Mouse (Mus musculus) liver, embryonic 15.5 days (tissue): ENCODE measurements around the gene Fcrl1. TPM values are rescaled to one million over a fixed set of nuclear protein-coding genes. Genes with fewer than 3 reads are reported as not detected.

Experiments
- ATAC-seq: fragments of 200-750 bp; cut with Nextera tagmentation; 2 replicates; pipeline ENCODE4 v1.8.0; 2017; ENCODE audit warnings: moderate number of reproducible peaks, mild to moderate bottlenecking, moderate library complexity; ENCODE audit not compliant: insufficient read depth
- H3K27ac ChIP-seq: fragments of 300-500 bp; sonication (generic); replicated peaks from 2 replicates; pipeline ENCODE4 v1.5.1; 2015; ENCODE audit warnings: mild to moderate bottlenecking, inconsistent platforms
- H3K27me3 ChIP-seq: fragments of 300-500 bp; sonication (generic); 2 replicates; pipeline ENCODE4 v1.6.1; 2015; ENCODE audit warnings: mild to moderate bottlenecking, inconsistent platforms
- H3K36me3 ChIP-seq: fragments of 300-500 bp; sonication (generic); replicated peaks from 2 replicates; pipeline ENCODE4 v1.6.1; 2015; ENCODE audit warnings: moderate library complexity, mild to moderate bottlenecking, inconsistent platforms
- H3K4me1 ChIP-seq: fragments of 300-500 bp; sonication (generic); replicated peaks from 2 replicates; pipeline ENCODE4 v1.6.1; 2015; ENCODE audit warnings: inconsistent platforms
- H3K4me2 ChIP-seq: fragments of 300-500 bp; sonication (generic); 2 replicates; pipeline ENCODE4 v1.6.1; 2015; ENCODE audit warnings: moderate library complexity, mild to moderate bottlenecking, inconsistent platforms
- H3K4me3 ChIP-seq: fragments of 300-500 bp; sonication (generic); replicated peaks from 2 replicates; pipeline ENCODE4 v1.5.1; 2015; ENCODE audit warnings: mild to moderate bottlenecking, inconsistent platforms
- H3K9ac ChIP-seq: fragments of 300-500 bp; sonication (generic); 2 replicates; pipeline ENCODE4 v1.6.1; 2015; ENCODE audit warnings: moderate library complexity, mild to moderate bottlenecking, inconsistent platforms
- H3K9me3 ChIP-seq: fragments of 300-500 bp; sonication (generic); replicated peaks from 2 replicates; pipeline ENCODE4 v1.6.1; 2016; ENCODE audit warnings: inconsistent platforms
- WGBS: fragments of 180-500 bp; shearing (Covaris S2); methylation state at CpG from one replicate; pipeline ENCODE4 v1.1.7; 2015; ENCODE audit warnings: mixed read lengths; ENCODE audit not compliant: insufficient replicate concordance; 5-methylcytosine and 5-hydroxymethylcytosine counted together
- polyA plus RNA-seq: library from polyadenylated mRNA; unstranded; fragments of >200 nt; fragmentation: Nextera tagmentation; extraction: Ambion mirVana; gene quantifications from 2 replicates; pipeline ENCODE4 v1.2.1, GENCODE M21; 2015

Gene Fcrl1
- polyA plus RNA-seq, 1 experiment from 2014 or later, result 0.86 TPM

DNA sequence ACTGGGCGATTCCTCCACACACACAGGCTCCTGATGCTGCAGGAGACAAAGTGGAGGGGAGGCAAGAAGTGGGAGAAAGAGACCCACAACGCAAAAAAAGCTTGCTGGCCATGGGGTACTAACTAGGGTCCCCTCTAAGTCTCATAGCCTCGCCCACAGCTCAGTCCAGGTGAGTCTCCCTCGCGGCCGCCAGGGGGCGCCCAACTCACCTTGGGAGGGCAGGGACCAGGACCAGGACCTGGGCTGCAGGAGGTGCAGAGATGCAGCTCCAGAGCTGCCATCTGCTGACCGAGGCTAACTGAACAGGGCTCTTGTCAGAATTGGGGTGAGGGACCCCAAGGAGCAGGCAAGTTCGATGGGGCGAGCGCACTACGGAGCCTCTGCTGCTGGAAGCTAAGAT lies 35.0 kb downstream of the Fcrl1 start:
- ATAC-seq, result no peak
- Histone ChIP-seq H3K4me2 (no peak overlapping the region), H3K27me3 (no peaks in the 10 kb centered on the region), H3K4me3 (no peak overlapping the region), H3K36me3 (no peaks in the 10 kb centered on the region), H3K9me3 (no peaks in the 10 kb centered on the region), H3K4me1 (no peaks in the 10 kb centered on the region), H3K27ac (no peak overlapping the region), H3K9ac (no peak overlapping the region)
- 17% methylated on average over 12 of the region's 12 CpGs for WGBS

DNA sequence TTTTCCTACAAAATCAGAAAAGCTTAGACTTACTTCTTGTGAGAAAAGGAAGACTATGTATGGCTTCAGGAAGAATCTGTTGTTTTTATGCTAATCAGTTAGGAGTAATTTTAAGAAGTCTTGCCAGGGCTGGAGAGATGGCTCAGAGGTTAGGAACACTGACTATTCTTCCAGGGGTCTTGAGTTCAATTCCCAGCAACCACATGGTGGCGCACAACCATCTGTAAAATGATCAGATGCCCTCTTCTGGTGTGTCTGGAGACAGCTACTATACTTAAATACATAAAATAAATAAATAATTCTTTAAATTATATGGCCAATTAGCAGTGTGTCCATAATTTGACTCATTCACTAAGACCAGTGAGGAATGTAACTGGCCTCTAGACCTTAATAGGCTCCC lies 44.5 kb downstream of the Fcrl1 start:
- H3K27ac ChIP-seq, result no peak overlapping the region
- ATAC-seq, result no peak
- no peaks in the 10 kb centered on the region for H3K9me3 ChIP-seq
- H3K4me1 ChIP-seq, result no peaks in the 10 kb centered on the region
- WGBS, result 43% methylated on average over 1 of the region's 1 CpGs
- no peak overlapping the region for H3K4me3 ChIP-seq
- no peak overlapping the region for H3K9ac ChIP-seq
- no peaks in the 10 kb centered on the region for H3K27me3 ChIP-seq
- H3K36me3 ChIP-seq, result no peaks in the 10 kb centered on the region
- no peak overlapping the region for H3K4me2 ChIP-seq

DNA sequence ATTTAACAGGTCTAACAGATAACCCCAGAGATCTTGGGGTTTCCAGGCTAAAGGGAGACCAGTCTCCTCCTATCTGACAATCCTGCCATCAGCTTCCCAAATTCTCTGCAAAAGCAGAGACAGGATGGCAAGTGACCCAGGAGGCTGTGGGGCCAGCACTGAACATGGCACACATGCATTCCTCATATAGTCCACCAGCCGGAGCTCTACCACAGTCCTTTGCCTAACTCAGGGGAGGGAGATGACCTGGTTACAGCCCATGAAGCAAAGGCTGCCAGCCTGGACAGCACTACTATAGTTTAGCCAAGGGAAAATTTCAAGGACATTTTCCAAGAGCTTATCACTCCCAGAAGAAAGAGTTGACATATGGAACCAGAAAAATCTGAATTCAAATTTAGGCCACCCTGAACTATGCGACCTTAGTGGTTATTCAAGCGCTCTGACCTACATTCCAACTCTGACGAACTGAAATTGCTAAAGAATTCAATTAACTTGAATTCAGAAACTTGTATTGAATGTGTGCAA lies 46.3 kb downstream of the Fcrl1 start:
- Histone ChIP-seq H3K4me1 (no peaks in the 10 kb centered on the region), H3K9ac (no peak overlapping the region), H3K4me2 (no peak overlapping the region), H3K27ac (no peak overlapping the region), H3K36me3 (no peaks in the 10 kb centered on the region), H3K4me3 (no peak overlapping the region), H3K9me3 (no peaks in the 10 kb centered on the region), H3K27me3 (no peaks in the 10 kb centered on the region)
- no peak for ATAC-seq
- WGBS, result 66% methylated on average over 4 of the region's 4 CpGs

DNA sequence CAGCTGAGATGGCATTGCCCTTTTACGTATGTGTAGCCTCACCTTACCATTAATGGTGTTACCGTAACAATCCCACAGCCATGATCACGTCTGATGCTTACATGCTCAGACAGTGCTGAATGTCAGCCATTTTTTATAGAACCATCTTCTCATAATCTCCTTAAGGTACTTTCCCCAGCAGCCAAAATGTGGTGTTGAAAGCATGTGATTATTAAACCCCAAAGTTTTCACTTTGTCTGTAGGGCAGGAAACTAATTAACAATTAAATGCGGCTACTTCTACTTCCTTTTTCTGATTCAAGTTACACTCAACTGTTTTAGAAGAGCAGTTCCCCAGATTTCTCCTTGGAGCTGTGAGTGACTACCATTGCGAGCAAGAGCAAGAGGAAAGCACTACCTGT lies 59.3 kb downstream of the Fcrl1 start, which contains the start of gene Fcrl5:
Fcrl5 (plus strand) TSS at position 295 of the 400 bp plus-strand sequence.
- ATAC-seq, result no peak
- 67% methylated on average over 5 of the region's 5 CpGs for WGBS

DNA sequence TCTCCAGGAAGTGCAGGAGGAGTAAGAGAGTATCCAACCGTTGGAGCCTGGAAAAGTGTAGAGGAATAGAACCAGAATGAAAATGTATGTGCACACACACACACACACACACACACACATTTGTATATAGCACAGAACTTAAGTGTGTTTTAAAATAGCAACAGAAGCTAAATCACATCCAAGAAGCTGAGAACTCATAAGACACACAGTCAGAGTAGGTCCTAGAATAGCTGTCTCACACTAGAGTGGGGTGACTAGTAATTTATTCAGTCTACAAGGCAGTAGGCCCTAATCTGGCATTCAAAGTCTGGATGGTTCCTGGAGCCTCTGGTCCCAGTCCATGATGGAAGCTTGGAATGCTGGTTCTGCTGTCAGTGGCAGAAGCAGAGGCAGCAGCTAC lies 64.4 kb downstream of the Fcrl1 start:
- no peak overlapping the region for H3K9ac ChIP-seq
- no peaks in the 10 kb centered on the region for H3K4me1 ChIP-seq
- H3K4me3 ChIP-seq, result no peak overlapping the region
- no peaks in the 10 kb centered on the region for H3K36me3 ChIP-seq
- ATAC-seq, result no peak
- WGBS, result 49% methylated on average over 1 of the region's 1 CpGs
- no peak overlapping the region for H3K4me2 ChIP-seq
- no peak overlapping the region for H3K27ac ChIP-seq
- H3K9me3 ChIP-seq, result no peaks in the 10 kb centered on the region
- no peaks in the 10 kb centered on the region for H3K27me3 ChIP-seq

More for the DNA sequence above, 59.3 kb downstream of the Fcrl1 start, which contains the start of gene Fcrl5:
- no peaks in the 10 kb centered on the region for H3K27me3 ChIP-seq
- H3K36me3 ChIP-seq, result no peaks in the 10 kb centered on the region
- H3K4me2 ChIP-seq, result no peak within 1 kb of the TSS
- H3K4me3 ChIP-seq, result no peak within 1 kb of the TSS
- no peaks in the 10 kb centered on the region for H3K9me3 ChIP-seq
- H3K9ac ChIP-seq, result no peak within 1 kb of the TSS
- no peak within 1 kb of the TSS for H3K27ac ChIP-seq
- no peaks in the 10 kb centered on the region for H3K4me1 ChIP-seq

DNA sequence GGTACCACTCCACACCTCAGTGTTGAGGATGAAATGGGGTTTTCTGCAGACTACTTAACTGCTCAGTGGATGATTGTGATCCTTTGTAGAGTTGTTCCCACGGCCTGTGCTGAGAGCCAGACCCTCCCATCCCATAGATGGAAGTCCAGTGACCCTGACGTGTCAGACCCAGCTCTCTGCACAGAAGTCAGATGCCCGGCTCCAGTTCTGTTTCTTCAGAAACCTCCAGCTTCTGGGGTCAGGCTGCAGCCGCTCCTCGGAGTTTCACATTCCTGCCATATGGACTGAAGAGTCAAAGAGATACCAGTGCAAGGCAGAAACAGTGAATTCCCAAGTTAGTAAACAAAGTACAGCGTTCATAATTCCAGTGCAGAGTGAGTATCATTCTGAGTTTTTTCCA lies 67.8 kb downstream of the Fcrl1 start:
- Histone ChIP-seq H3K27ac (no peak overlapping the region), H3K4me3 (no peak overlapping the region), H3K4me2 (no peak overlapping the region), H3K27me3 (no peaks in the 10 kb centered on the region), H3K9ac (no peak overlapping the region), H3K36me3 (no peaks in the 10 kb centered on the region), H3K4me1 (no peaks in the 10 kb centered on the region), H3K9me3 (no peaks in the 10 kb centered on the region)
- ATAC-seq, result no peak
- WGBS, result 60% methylated on average over 6 of the region's 6 CpGs

Other genes with a start within 250 kb of the Fcrl1 start
- 0.67 and 0.92 TPM in 2 replicates for gene Kirrel, start 201.6 kb upstream of the Fcrl1 start, polyA plus RNA-seq
- gene Fcrls, start 112.6 kb upstream of the Fcrl1 start, polyA plus RNA-seq, result 0.40 and 0.74 TPM in 2 replicates
- gene Cd5l, start 18.5 kb upstream of the Fcrl1 start, polyA plus RNA-seq, result 73.8 and 88.5 TPM in 2 replicates
- not detected in 2 replicates for gene Fcrl5, start 59.4 kb downstream of the Fcrl1 start, polyA plus RNA-seq
- gene Etv3, start 149.0 kb downstream of the Fcrl1 start, polyA plus RNA-seq, result 3.0 and 3.9 TPM in 2 replicates
- gene Arhgef11, start 241.2 kb downstream of the Fcrl1 start, polyA plus RNA-seq, result 2.7 and 3.7 TPM in 2 replicates